Mouse (Mus musculus) brain, adult 10 weeks (tissue): ENCODE results near the gene Chrnb2. TPM values are rescaled to one million over a fixed set of nuclear protein-coding genes. Genes with fewer than 3 reads are reported as not detected.

Experiments used
- polyA plus RNA-seq: library from polyadenylated mRNA; stranded (reverse); fragments of 350-450 nt; fragmentation: Illumina TruSeq; extraction: RNeasy Lipid Tissue Mini Kit (QIAGEN cat#74804); gene quantifications from one replicate; pipeline ENCODE4 v1.2.3, GENCODE M21; 2015; ENCODE audit warnings: low read depth, low replicate concordance

Chrnb2 gene
- polyA plus RNA-seq, result 23.4 TPM

GRCm38 (mm10) chr3:89764119-89764724, at the start of gene Chrnb2:
Gene Chrnb2 (minus strand): TSS chr3:89764632.

GRCm38 (mm10) chr3:89772968-89773709, 8.7 kb upstream of the Chrnb2 start, which contains the start of gene Ube2q1:
Gene Ube2q1 (plus strand): TSS chr3:89773616.

GRCm38 (mm10) chr3:89714359-89715206, 49.8 kb downstream of the Chrnb2 start, which contains the start of gene Adar:
Gene Adar (plus strand): TSS chr3:89715022.

Other genes starting within 250 kb of the Chrnb2 start
- gene Kcnn3, start 244.5 kb downstream of the Chrnb2 start, polyA plus RNA-seq, result 12.7 TPM
- gene Adar, start 49.6 kb downstream of the Chrnb2 start, polyA plus RNA-seq, result 93.1 TPM
- 96.2 TPM for gene Ube2q1, start 9.0 kb upstream of the Chrnb2 start, polyA plus RNA-seq
- 2.6 TPM for gene She, start 66.7 kb upstream of the Chrnb2 start, polyA plus RNA-seq
- 2.0 TPM for gene Il6ra, start 148.6 kb upstream of the Chrnb2 start, polyA plus RNA-seq
- gene Atp8b2, start 198.9 kb upstream of the Chrnb2 start, polyA plus RNA-seq, result 49.7 TPM
- gene Hax1, start 234.1 kb upstream of the Chrnb2 start, polyA plus RNA-seq, result 125 TPM